Mouse (Mus musculus) intestine, postnatal 0 days (tissue): ENCODE measurements around the gene Igf1r. TPM values are rescaled to one million over a fixed set of nuclear protein-coding genes. Genes with fewer than 3 reads are reported as not detected.

ENCODE experiments used
- ATAC-seq: fragments of 200-750 bp; cut with Nextera tagmentation; 2 replicates; pipeline ENCODE4 v1.8.0; 2017; ENCODE audit warnings: mild to moderate bottlenecking, moderate TSS enrichment, moderate library complexity
- H3K27ac ChIP-seq: fragments of 300-500 bp; sonication (generic); 2 replicates; pipeline ENCODE4 v1.5.1; 2014; ENCODE audit warnings: mild to moderate bottlenecking, low read depth, low read length, moderate library complexity
- H3K27me3 ChIP-seq: fragments of 300-500 bp; sonication (generic); replicated peaks from 2 replicates; pipeline ENCODE4 v1.6.1; 2014; ENCODE audit warnings: low read length, mixed read lengths; ENCODE audit not compliant: control insufficient read depth, insufficient read depth
- H3K36me3 ChIP-seq: fragments of 300-500 bp; sonication (generic); 2 replicates; pipeline ENCODE4 v1.6.1; 2014; ENCODE audit warnings: mild to moderate bottlenecking, moderate library complexity; ENCODE audit not compliant: control insufficient read depth, insufficient read depth
- H3K4me1 ChIP-seq: fragments of 300-500 bp; sonication (generic); replicated peaks from 2 replicates; pipeline ENCODE4 v1.6.1; 2014; ENCODE audit warnings: antibody characterized with exemption, low read length, mixed read lengths; ENCODE audit not compliant: control insufficient read depth, insufficient read depth
- H3K4me2 ChIP-seq: fragments of 300-500 bp; sonication (generic); replicated peaks from 2 replicates; pipeline ENCODE4 v1.6.1; 2014; ENCODE audit warnings: low read depth, mild to moderate bottlenecking, moderate library complexity
- H3K4me3 ChIP-seq: fragments of 300-500 bp; sonication (generic); 2 replicates; pipeline ENCODE4 v1.5.1; 2014; ENCODE audit warnings: low read depth, low read length
- H3K9ac ChIP-seq: fragments of 300-500 bp; sonication (generic); 2 replicates; pipeline ENCODE4 v1.6.1; 2014; ENCODE audit warnings: mild to moderate bottlenecking, low read depth, low read length
- H3K9me3 ChIP-seq: fragments of 300-500 bp; sonication (generic); 2 replicates; pipeline ENCODE4 v1.6.1; 2016; ENCODE audit warnings: mixed run types; ENCODE audit not compliant: control insufficient read depth
- CTCF ChIP-seq: sonication (generic); IDR thresholded peaks from 2 replicates; pipeline ENCODE4 v1.5.1; 2016; ENCODE audit warnings: low read depth, mild to moderate bottlenecking, control low read depth, antibody characterized with exemption, moderate library complexity
- WGBS: fragments of 180-500 bp; shearing (Covaris S2); extraction: QIAGEN DNeasy Blood & Tissue Kit; methylation state at CpG from one replicate; pipeline ENCODE4 v1.1.7; 2014; 5-methylcytosine and 5-hydroxymethylcytosine counted together
- polyA plus RNA-seq: library from polyadenylated mRNA; unstranded; fragments of >200 nt; fragmentation: Nextera tagmentation; extraction: Ambion mirVana; gene quantifications from 2 replicates; pipeline ENCODE4 v1.2.1, GENCODE M21; 2015

The Igf1r gene
- polyA plus RNA-seq, 1 experiment from 2014 or later: 5.3 TPM

GRCm38 (mm10) chr7:68148297-68149048, 195.8 kb downstream of the Igf1r start:
- Histone ChIP-seq H3K36me3 (no peaks in the 10 kb centered on the region), H3K9me3 (no peaks in the 10 kb centered on the region), H3K4me1 (no peaks in the 10 kb centered on the region; the same call in 1 of the 2 replicates), H3K4me3 (no peak overlapping the region), H3K27me3 (no peaks in the 10 kb centered on the region), H3K4me2 (no peak overlapping the region), H3K9ac (no peak overlapping the region), H3K27ac (no peak overlapping the region)
- 82% methylated on average over 20 of the region's 20 CpGs for WGBS
- TF ChIP-seq CTCF: no peak
- ATAC-seq: no peak

- Histone ChIP-seq H3K4me1 (no peaks in the 10 kb centered on the region; the same call in 1 of the 2 replicates), H3K9me3 (no peaks in the 10 kb centered on the region), H3K36me3 (no peaks in the 10 kb centered on the region), H3K27me3 (no peaks in the 10 kb centered on the region), H3K9ac (no peak overlapping the region), H3K4me2 (no peak overlapping the region), H3K27ac (no peak overlapping the region), H3K4me3 (no peak overlapping the region)
- ATAC-seq: no peak
- no peak for TF ChIP-seq CTCF
- WGBS: 35% methylated on average over 5 of the region's 5 CpGs
These were observed 199.3 kb downstream of the Igf1r start for GRCm38 (mm10) chr7:68151892-68152291.

GRCm38 (mm10) chr7:68152458-68152857, 199.8 kb downstream of the Igf1r start:
- Histone ChIP-seq H3K4me2 (no peak overlapping the region), H3K4me3 (no peak overlapping the region), H3K4me1 (no peaks in the 10 kb centered on the region; the same call in 1 of the 2 replicates), H3K36me3 (no peaks in the 10 kb centered on the region), H3K9ac (no peak overlapping the region), H3K27me3 (no peaks in the 10 kb centered on the region), H3K9me3 (no peaks in the 10 kb centered on the region), H3K27ac (no peak overlapping the region)
- ATAC-seq: no peak
- TF ChIP-seq CTCF: no peak
- WGBS: 83% methylated on average over 8 of the region's 8 CpGs

GRCm38 (mm10) chr7:68153269-68153668, 200.6 kb downstream of the Igf1r start:
- Histone ChIP-seq H3K4me3 (no peak overlapping the region), H3K4me2 (no peak overlapping the region), H3K27ac (no peak overlapping the region), H3K27me3 (no peaks in the 10 kb centered on the region), H3K9me3 (no peaks in the 10 kb centered on the region), H3K9ac (no peak overlapping the region), H3K36me3 (no peaks in the 10 kb centered on the region), H3K4me1 (no peaks in the 10 kb centered on the region; the same call in 1 of the 2 replicates)
- ATAC-seq: no peak
- 58% methylated on average over 8 of the region's 8 CpGs for WGBS
- TF ChIP-seq CTCF: no peak

GRCm38 (mm10) chr7:68154588-68154987, 202.0 kb downstream of the Igf1r start:
- Histone ChIP-seq H3K4me1 (no peaks in the 10 kb centered on the region; the same call in 1 of the 2 replicates), H3K27ac (no peak overlapping the region), H3K36me3 (no peaks in the 10 kb centered on the region), H3K9me3 (no peaks in the 10 kb centered on the region), H3K4me2 (no peak overlapping the region), H3K27me3 (no peaks in the 10 kb centered on the region), H3K9ac (no peak overlapping the region), H3K4me3 (no peak overlapping the region)
- TF ChIP-seq CTCF: no peak
- 47% methylated on average over 7 of the region's 7 CpGs for WGBS
- no peak for ATAC-seq

GRCm38 (mm10) chr7:68160094-68160791, 207.6 kb downstream of the Igf1r start:
- H3K27me3 ChIP-seq: no peaks in the 10 kb centered on the region
- ATAC-seq: no peak
- no peak overlapping the region for H3K27ac ChIP-seq
- H3K4me2 ChIP-seq: no peak overlapping the region
- TF ChIP-seq CTCF: no peak
- no peaks in the 10 kb centered on the region for H3K4me1 ChIP-seq
- no peak overlapping the region for H3K9ac ChIP-seq
- no peaks in the 10 kb centered on the region; the same call in 1 of the 2 replicates for H3K36me3 ChIP-seq
- no peaks in the 10 kb centered on the region for H3K9me3 ChIP-seq
- H3K4me3 ChIP-seq: no peak overlapping the region
- 48% methylated on average over 13 of the region's 13 CpGs for WGBS
